Mouse (Mus musculus): ENCODE data around the gene Dpep1. TPM values are rescaled to one million over a fixed set of nuclear protein-coding genes. Genes with fewer than 3 reads are reported as not detected.

Dpep1 gene
- polyA plus RNA-seq (2014; fragmentation: Illumina TruSeq; extraction: RNeasy Lipid Tissue Mini Kit (QIAGEN cat#74804); ENCODE audit: low read depth, low replicate concordance), result 1.7 TPM

DNA sequence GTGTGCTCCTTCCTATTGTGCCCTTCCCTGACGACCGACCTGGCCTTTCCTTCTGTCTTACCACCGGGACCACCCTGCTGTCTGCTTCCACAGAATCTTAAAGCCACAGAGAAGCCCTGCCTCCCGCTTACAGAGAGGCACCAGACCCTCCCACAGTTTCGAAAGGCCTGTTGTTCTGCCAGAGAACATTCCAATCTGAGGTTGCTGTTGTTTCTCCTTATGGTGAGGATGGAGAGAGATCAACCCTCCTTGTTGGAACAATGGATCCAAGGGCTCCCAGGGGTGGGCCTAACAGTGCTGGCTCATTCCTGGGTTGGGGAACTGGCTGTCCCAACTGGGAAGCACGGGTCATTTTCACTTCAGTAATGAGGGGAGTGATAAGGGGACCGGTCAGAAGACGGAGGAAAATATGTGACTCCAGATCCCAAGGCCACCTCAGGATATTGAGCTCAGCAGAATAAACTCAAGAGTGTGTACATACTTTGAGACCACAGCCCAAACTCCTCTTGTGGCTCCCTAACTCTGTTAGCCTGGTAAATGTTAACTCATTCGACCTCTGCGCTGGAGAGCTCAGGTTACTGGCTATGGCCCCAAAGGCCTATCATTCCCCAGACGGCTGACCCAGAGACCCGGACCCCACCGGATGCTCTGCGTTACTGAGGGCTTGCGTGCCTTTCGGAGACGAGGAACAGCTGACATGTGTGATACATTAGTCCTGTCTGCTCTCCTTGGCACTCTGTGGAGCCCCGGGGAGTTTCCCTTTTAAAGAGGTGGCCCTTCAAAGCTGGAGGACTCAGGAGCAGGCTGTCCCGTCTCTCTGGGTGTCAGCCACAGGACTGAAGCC is at the start of gene Dpep1:
TSS of gene Dpep1 (plus strand) at position 677 of the 844 bp plus-strand sequence.

GRCm38 (mm10) chr8:123157888-123158465 is 28.1 kb upstream of the Dpep1 start, which contains the start of gene Sult5a1:
Gene Sult5a1, minus strand, starts transcription at chr8:123158315.

GRCm38 (mm10) chr8:123212321-123213117 is 26.5 kb downstream of the Dpep1 start, which contains the start of the genes Chmp1a and Spata33:
Gene Chmp1a, minus strand, starts transcription at chr8:123212763.
Gene Spata33, plus strand, starts transcription at chr8:123212832.

DNA sequence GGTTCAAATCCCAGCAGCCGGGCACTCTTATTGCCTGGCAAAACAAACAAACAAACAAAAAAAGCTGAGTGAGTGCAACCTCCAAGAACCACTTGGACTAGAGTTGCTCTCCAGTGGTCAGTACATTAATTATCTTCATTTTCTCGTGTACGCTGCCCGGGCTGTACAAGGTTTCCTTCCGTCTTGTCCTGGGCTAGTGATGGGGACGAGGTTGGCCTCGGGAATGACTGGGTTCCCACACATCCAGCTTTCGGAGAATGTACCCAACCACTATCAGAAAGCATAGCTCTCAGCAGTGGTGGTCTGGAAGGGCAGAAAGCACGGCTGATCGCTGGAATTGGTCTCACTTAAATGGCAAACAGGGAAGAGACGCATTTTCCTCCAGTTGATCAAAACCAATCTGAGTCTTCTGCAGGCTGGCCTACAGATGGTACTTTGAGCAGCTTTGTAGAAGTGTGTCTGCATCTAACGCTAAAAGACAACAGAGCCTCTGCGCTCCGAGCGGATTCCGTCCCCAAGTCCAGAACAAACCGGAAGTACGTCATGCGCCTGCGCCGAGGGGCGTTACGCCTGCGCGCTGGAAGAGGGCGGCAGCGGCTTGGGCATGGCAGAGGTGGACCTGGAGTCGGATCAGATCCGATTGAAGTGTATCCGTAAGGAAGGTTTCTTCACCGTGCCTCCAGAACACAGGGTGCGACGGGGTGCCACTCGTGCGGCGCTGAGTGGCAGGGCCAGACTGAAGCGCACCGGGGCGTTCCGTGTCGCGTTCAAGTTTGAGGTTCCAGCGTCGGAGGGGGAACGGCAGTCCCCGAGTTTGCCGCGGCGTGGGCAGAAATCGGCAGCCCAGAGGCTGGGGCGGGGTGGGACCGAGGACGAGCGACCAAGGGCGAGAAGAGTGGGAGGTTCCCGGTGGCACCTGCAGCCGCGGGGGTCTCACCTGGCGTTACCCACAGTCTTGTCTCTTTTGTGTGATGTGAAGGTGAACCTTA is 38.5 kb downstream of the Dpep1 start, which contains the start of gene Cdk10:
TSS of gene Cdk10 (plus strand) at position 565 of the 989 bp plus-strand sequence.

DNA sequence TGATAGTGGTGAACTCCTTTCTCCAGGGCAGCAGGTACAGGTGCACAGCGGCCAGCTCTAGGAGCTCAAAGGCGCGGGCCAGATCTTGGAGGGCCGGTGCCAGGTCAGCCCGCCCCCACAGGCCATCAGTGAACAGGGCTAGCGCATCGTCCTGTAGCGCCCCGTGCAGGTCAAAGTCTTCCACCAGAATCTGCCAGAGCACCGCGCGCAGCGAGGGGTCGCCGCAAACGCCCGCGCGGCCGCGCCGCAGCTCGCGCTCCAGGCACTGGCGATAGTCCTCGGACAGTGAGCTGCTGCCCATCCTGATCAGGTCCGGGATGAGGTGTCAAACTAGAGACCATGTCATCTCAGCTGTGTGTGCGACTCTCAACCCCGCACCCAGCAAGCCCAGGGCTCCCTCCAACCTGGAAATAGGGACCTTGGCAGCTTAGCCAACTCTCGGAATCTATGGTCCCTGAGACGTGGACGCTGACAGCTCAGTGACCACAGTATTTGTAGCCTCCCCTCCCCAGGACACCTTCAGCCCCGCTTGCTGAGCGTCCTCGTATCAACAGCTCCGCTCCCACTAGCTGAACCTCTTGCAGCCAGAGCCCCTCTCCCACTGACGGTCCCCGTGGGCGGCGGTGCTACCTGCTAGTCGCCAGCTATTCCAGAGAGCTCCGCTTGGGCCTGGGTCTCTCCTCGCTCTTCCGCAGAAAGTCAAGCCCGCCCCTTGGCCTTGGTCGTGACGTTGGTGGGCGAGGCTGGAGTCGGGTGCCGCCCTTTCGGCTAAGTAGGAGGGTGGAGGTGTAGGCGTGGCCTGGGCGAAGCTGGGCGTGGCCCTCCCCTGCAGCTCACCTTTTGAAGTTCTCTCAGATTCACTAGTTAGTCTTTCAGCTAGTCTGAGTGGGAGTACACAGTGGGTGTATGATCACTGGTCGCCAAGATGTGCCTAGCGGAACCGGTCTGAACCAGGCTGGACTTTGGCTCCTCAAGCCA is 49.8 kb downstream of the Dpep1 start, which contains the start of gene Spata2l:
TSS of gene Spata2l (minus strand) at position 714 of the 978 bp plus-strand sequence.

Other genes with a start within 250 kb of the Dpep1 start
- 42.7 TPM for gene Ankrd11, start 144.0 kb upstream of the Dpep1 start, polyA plus RNA-seq (2014; fragmentation: Illumina TruSeq; extraction: RNeasy Lipid Tissue Mini Kit (QIAGEN cat#74804); ENCODE audit: low read depth, low replicate concordance)
- gene Spg7, start 123.3 kb upstream of the Dpep1 start, polyA plus RNA-seq (2014; fragmentation: Illumina TruSeq; extraction: RNeasy Lipid Tissue Mini Kit (QIAGEN cat#74804); ENCODE audit: low read depth, low replicate concordance), result 20.0 TPM
- gene Rpl13, start 83.9 kb upstream of the Dpep1 start, polyA plus RNA-seq (2014; fragmentation: Illumina TruSeq; extraction: RNeasy Lipid Tissue Mini Kit (QIAGEN cat#74804); ENCODE audit: low read depth, low replicate concordance), result 75.4 TPM
- gene Cpne7, start 68.9 kb upstream of the Dpep1 start, polyA plus RNA-seq (2014; fragmentation: Illumina TruSeq; extraction: RNeasy Lipid Tissue Mini Kit (QIAGEN cat#74804); ENCODE audit: low read depth, low replicate concordance), result not detected
- 0.39 TPM for gene Sult5a1, start 27.9 kb upstream of the Dpep1 start, polyA plus RNA-seq (2014; fragmentation: Illumina TruSeq; extraction: RNeasy Lipid Tissue Mini Kit (QIAGEN cat#74804); ENCODE audit: low read depth, low replicate concordance)
- gene Chmp1a, start 26.5 kb downstream of the Dpep1 start, polyA plus RNA-seq (2014; fragmentation: Illumina TruSeq; extraction: RNeasy Lipid Tissue Mini Kit (QIAGEN cat#74804); ENCODE audit: low read depth, low replicate concordance), result 8.8 TPM
- 72.9 TPM for gene Spata33, start 26.6 kb downstream of the Dpep1 start, polyA plus RNA-seq (2014; fragmentation: Illumina TruSeq; extraction: RNeasy Lipid Tissue Mini Kit (QIAGEN cat#74804); ENCODE audit: low read depth, low replicate concordance)
- gene Cdk10, start 38.6 kb downstream of the Dpep1 start, polyA plus RNA-seq (2014; fragmentation: Illumina TruSeq; extraction: RNeasy Lipid Tissue Mini Kit (QIAGEN cat#74804); ENCODE audit: low read depth, low replicate concordance), result 4.5 TPM
- 1.2 TPM for gene Spata2l, start 50.0 kb downstream of the Dpep1 start, polyA plus RNA-seq (2014; fragmentation: Illumina TruSeq; extraction: RNeasy Lipid Tissue Mini Kit (QIAGEN cat#74804); ENCODE audit: low read depth, low replicate concordance)
- 0.52 TPM for gene Zfp276, start 68.0 kb downstream of the Dpep1 start, polyA plus RNA-seq (2014; fragmentation: Illumina TruSeq; extraction: RNeasy Lipid Tissue Mini Kit (QIAGEN cat#74804); ENCODE audit: low read depth, low replicate concordance)
- gene Vps9d1, start 68.1 kb downstream of the Dpep1 start, polyA plus RNA-seq (2014; fragmentation: Illumina TruSeq; extraction: RNeasy Lipid Tissue Mini Kit (QIAGEN cat#74804); ENCODE audit: low read depth, low replicate concordance), result 1.1 TPM
- gene Fanca, start 132.3 kb downstream of the Dpep1 start, polyA plus RNA-seq (2014; fragmentation: Illumina TruSeq; extraction: RNeasy Lipid Tissue Mini Kit (QIAGEN cat#74804); ENCODE audit: low read depth, low replicate concordance), result 3.4 TPM
- gene Spire2, start 146.5 kb downstream of the Dpep1 start, polyA plus RNA-seq (2014; fragmentation: Illumina TruSeq; extraction: RNeasy Lipid Tissue Mini Kit (QIAGEN cat#74804); ENCODE audit: low read depth, low replicate concordance), result 1.1 TPM
- 64.6 TPM for gene Tcf25, start 187.5 kb downstream of the Dpep1 start, polyA plus RNA-seq (2014; fragmentation: Illumina TruSeq; extraction: RNeasy Lipid Tissue Mini Kit (QIAGEN cat#74804); ENCODE audit: low read depth, low replicate concordance)
- not detected for gene Mc1r, start 220.9 kb downstream of the Dpep1 start, polyA plus RNA-seq (2014; fragmentation: Illumina TruSeq; extraction: RNeasy Lipid Tissue Mini Kit (QIAGEN cat#74804); ENCODE audit: low read depth, low replicate concordance)
- 2.6 TPM for gene Tubb3, start 225.2 kb downstream of the Dpep1 start, polyA plus RNA-seq (2014; fragmentation: Illumina TruSeq; extraction: RNeasy Lipid Tissue Mini Kit (QIAGEN cat#74804); ENCODE audit: low read depth, low replicate concordance)
- gene Def8, start 237.3 kb downstream of the Dpep1 start, polyA plus RNA-seq (2014; fragmentation: Illumina TruSeq; extraction: RNeasy Lipid Tissue Mini Kit (QIAGEN cat#74804); ENCODE audit: low read depth, low replicate concordance), result 0.35 TPM